Comparison of ENCODE assay signal across 8 mouse cellular contexts in genomic region chr8:71476099-71476940, GRCm38 (mm10). TPM values are rescaled to one million over a fixed set of nuclear protein-coding genes. Genes with fewer than 3 reads are reported as not detected.
DNase-seq lines count a peak whose midpoint lies in the region; ATAC-seq and TF ChIP-seq lines count a peak whose summit lies in the region.

No protein-coding gene starts in this region.

- peak overlapping the region; percentile 80 for H3K9ac ChIP-seq in heart, embryonic 14.5 days (ENCODE audit: low read length)
- H3K9ac ChIP-seq in kidney, postnatal 0 days (ENCODE audit: low read depth, low read length), result peak overlapping the region; percentile 68
- H3K9ac ChIP-seq in liver, embryonic 13.5 days, result peak overlapping the region; percentile 78
- peak overlapping the region; percentile 71 for H3K9ac ChIP-seq in neural tube, embryonic 11.5 days (ENCODE audit: low read length)
- peak overlapping the region; percentile 84 for H3K9ac ChIP-seq in stomach, embryonic 16.5 days (ENCODE audit: low read length)

- peak; percentile 48 for ATAC-seq in erythroid progenitor cell, adult 5-6 weeks (replicated peaks; ENCODE audit: low FRiP score, poor library complexity, severe bottlenecking)
- ATAC-seq in heart, embryonic 14.5 days (ENCODE audit: insufficient number of reproducible peaks, insufficient read depth, low FRiP score, low read depth), result peak; percentile 57
- peak; percentile 50 for ATAC-seq in kidney, postnatal 0 days (replicated peaks; ENCODE audit: low FRiP score, low read depth)
- ATAC-seq in liver, embryonic 13.5 days (ENCODE audit: low read depth), result peak; percentile 76
- peak; percentile 56 for ATAC-seq in neural tube, embryonic 11.5 days (ENCODE audit: insufficient read depth, low FRiP score, low TSS enrichment)
- peak; percentile 82 for ATAC-seq in stomach, embryonic 16.5 days (ENCODE audit: insufficient read depth, low FRiP score)

- no peaks in the 10 kb centered on the region for H3K9me3 ChIP-seq in heart, embryonic 14.5 days (ENCODE audit: control insufficient read depth, low read length)
- no peaks in the 10 kb centered on the region for H3K9me3 ChIP-seq in kidney, postnatal 0 days (replicated peaks; ENCODE audit: low read length)
- no peaks in the 10 kb centered on the region for H3K9me3 ChIP-seq in liver, embryonic 13.5 days (replicated peaks)
- H3K9me3 ChIP-seq in neural tube, embryonic 11.5 days (ENCODE audit: control insufficient read depth, low read length), result no peaks in the 10 kb centered on the region
- H3K9me3 ChIP-seq in stomach, embryonic 16.5 days (replicated peaks; ENCODE audit: control insufficient read depth, low read length), result no peaks in the 10 kb centered on the region

- TF ChIP-seq CTCF in kidney, postnatal 0 days (IDR thresholded peaks at IDR 0.05; ENCODE audit: low read depth), result peak; percentile 36; the same call in 1 of the 2 replicates

- H3K4me1 ChIP-seq in heart, embryonic 14.5 days (ENCODE audit: control insufficient read depth in 2 of 2, insufficient read depth in 2 of 2, low read length in 2 of 2), result peaks cover 3 to 12% of the 10 kb centered on the region in 2 experiments; a peak in 3 of 4 replicates
- no peaks in the 10 kb centered on the region; the same call in 1 of the 2 replicates for H3K4me1 ChIP-seq in kidney, postnatal 0 days (replicated peaks; ENCODE audit: insufficient read depth, low read length)
- H3K4me1 ChIP-seq in liver, embryonic 13.5 days (replicated peaks), result peaks cover 45% of the 10 kb centered on the region
- peaks cover 9% of the 10 kb centered on the region; the same call in 1 of the 2 replicates for H3K4me1 ChIP-seq in neural tube, embryonic 11.5 days (ENCODE audit: control insufficient read depth, insufficient read depth, low read length)
- H3K4me1 ChIP-seq in stomach, embryonic 16.5 days (ENCODE audit: control insufficient read depth, insufficient read depth, low read length), result peaks cover 4% of the 10 kb centered on the region

- H3K27ac ChIP-seq in heart, embryonic 14.5 days (replicated peaks in 1 of 2; ENCODE audit: control insufficient read depth in 1 of 2, insufficient read depth in 1 of 2, low read depth in 2 of 2, low read length in 2 of 2), result peak overlapping the region; percentile 70 to 85
- peak overlapping the region; percentile 79 for H3K27ac ChIP-seq in kidney, postnatal 0 days
- peak overlapping the region; percentile 82 for H3K27ac ChIP-seq in liver, embryonic 13.5 days
- H3K27ac ChIP-seq in neural tube, embryonic 11.5 days (ENCODE audit: low read depth, low read length), result peak overlapping the region; percentile 82
- peak overlapping the region; percentile 77 for H3K27ac ChIP-seq in stomach, embryonic 16.5 days (ENCODE audit: low read length)

- WGBS in heart, embryonic 14.5 days, result under 1% methylated on average over 104 of the region's 121 CpGs
- under 1% methylated on average over 76 of the region's 121 CpGs for WGBS in kidney, postnatal 0 days
- WGBS in liver, embryonic 13.5 days (ENCODE audit: insufficient replicate concordance), result under 1% methylated on average over 120 of the region's 121 CpGs
- WGBS in neural tube, embryonic 11.5 days, result under 1% methylated on average over 71 of the region's 121 CpGs
- under 1% methylated on average over 115 of the region's 121 CpGs for WGBS in stomach, embryonic 16.5 days

- DNase-seq in CD4-positive helper T cell, adult 2 months (ENCODE audit: low read depth, low spot score), result peak; percentile 81
- peak; percentile 92 for DNase-seq in brain, adult 2 months (ENCODE audit: low read depth, low spot score)
- peak; percentile 80 for DNase-seq in kidney, postnatal 0 days (ENCODE audit: low spot score)
- DNase-seq in liver, embryonic 13.5 days, result peak; percentile 69
- peak; percentile 85 for DNase-seq in neural tube, embryonic 11.5 days (ENCODE audit: low spot score)

- H3K36me3 ChIP-seq in heart, embryonic 14.5 days (ENCODE audit: control insufficient read depth, insufficient read depth, low read length), result peaks cover 51% of the 10 kb centered on the region
- H3K36me3 ChIP-seq in kidney, postnatal 0 days (ENCODE audit: insufficient read depth, low read length), result peaks cover 18% of the 10 kb centered on the region
- peaks cover 41% of the 10 kb centered on the region for H3K36me3 ChIP-seq in liver, embryonic 13.5 days
- H3K36me3 ChIP-seq in neural tube, embryonic 11.5 days (ENCODE audit: control insufficient read depth, insufficient read depth, low read length), result peaks cover 13% of the 10 kb centered on the region
- H3K36me3 ChIP-seq in stomach, embryonic 16.5 days (ENCODE audit: control insufficient read depth, insufficient read depth, low read length), result no peaks in the 10 kb centered on the region

- peak overlapping the region; percentile 87 for H3K4me2 ChIP-seq in heart, embryonic 14.5 days (ENCODE audit: low read length)
- H3K4me2 ChIP-seq in kidney, postnatal 0 days (ENCODE audit: low read length), result peak overlapping the region; percentile 90
- peak overlapping the region; percentile 92 for H3K4me2 ChIP-seq in liver, embryonic 13.5 days
- H3K4me2 ChIP-seq in neural tube, embryonic 11.5 days (ENCODE audit: low read depth), result peak overlapping the region; percentile 89
- H3K4me2 ChIP-seq in stomach, embryonic 16.5 days (ENCODE audit: low read depth, low read length), result peak overlapping the region; percentile 83

- peaks cover 17% of the 10 kb centered on the region; the same call in 1 of the 2 replicates for H3K27me3 ChIP-seq in heart, embryonic 14.5 days (ENCODE audit: control insufficient read depth, insufficient read depth, low read length)
- H3K27me3 ChIP-seq in kidney, postnatal 0 days (ENCODE audit: insufficient read depth, low read length), result no peaks in the 10 kb centered on the region
- peaks cover 28% of the 10 kb centered on the region for H3K27me3 ChIP-seq in liver, embryonic 13.5 days
- no peaks in the 10 kb centered on the region for H3K27me3 ChIP-seq in neural tube, embryonic 11.5 days (ENCODE audit: control insufficient read depth, insufficient read depth, low read length)
- H3K27me3 ChIP-seq in stomach, embryonic 16.5 days (ENCODE audit: control insufficient read depth, insufficient read depth, low read length), result no peaks in the 10 kb centered on the region

- peak overlapping the region; percentile 70 to 76 for H3K4me3 ChIP-seq in heart, embryonic 14.5 days (ENCODE audit: control insufficient read depth in 1 of 2, insufficient read depth in 1 of 2, low read depth in 1 of 2, low read length in 2 of 2)
- H3K4me3 ChIP-seq in kidney, postnatal 0 days (replicated peaks; ENCODE audit: low read depth, low read length), result peak overlapping the region; percentile 63
- H3K4me3 ChIP-seq in liver, embryonic 13.5 days (replicated peaks), result peak overlapping the region; percentile 71
- peak overlapping the region; percentile 50 for H3K4me3 ChIP-seq in neural tube, embryonic 11.5 days (ENCODE audit: low read depth, low read length)
- peak overlapping the region; percentile 62 for H3K4me3 ChIP-seq in stomach, embryonic 16.5 days (replicated peaks; ENCODE audit: low read length)

RNA-seq across cellular contexts. Expression of gene Dda1, which starts 7.3 kb away (rescaled TPM):
- total RNA-seq in erythroid progenitor cell, adult 5-6 weeks (2015; ENCODE audit: low replicate concordance), result 23.9 and 35.7 TPM in 2 replicates
- 17.8 and 18.1 TPM in 2 replicates for total RNA-seq in erythroid progenitor cell, adult 5-6 weeks (2017; ENCODE audit: low replicate concordance)
- polyA plus RNA-seq in heart, embryonic 14.5 days (2014; fragmentation: Nextera tagmentation; extraction: Ambion mirVana), result 76.7 and 79.1 TPM in 2 replicates
- polyA plus RNA-seq in kidney, postnatal 0 days (2015; fragmentation: Nextera tagmentation; extraction: Ambion mirVana), result 88.0 and 93.7 TPM in 2 replicates
- 50.9 and 51.6 TPM in 2 replicates for polyA plus RNA-seq in liver, embryonic 13.5 days (2015; fragmentation: Nextera tagmentation; extraction: Ambion mirVana)
- polyA plus RNA-seq in neural tube, embryonic 11.5 days (2014; fragmentation: Nextera tagmentation; extraction: Ambion mirVana), result 162 and 170 TPM in 2 replicates
- 87.1 and 89.1 TPM in 2 replicates for polyA plus RNA-seq in stomach, embryonic 16.5 days (2015; fragmentation: Nextera tagmentation; extraction: Ambion mirVana)

RNA-seq across cellular contexts. Expression of gene Ano8, which starts 9.4 kb away (rescaled TPM):
- not detected in 2 replicates for total RNA-seq in erythroid progenitor cell, adult 5-6 weeks (2015; ENCODE audit: low replicate concordance)
- 0.13 TPM in 1 of 2 replicates, not detected in the other for total RNA-seq in erythroid progenitor cell, adult 5-6 weeks (2017; ENCODE audit: low replicate concordance)
- polyA plus RNA-seq in heart, embryonic 14.5 days (2014; fragmentation: Nextera tagmentation; extraction: Ambion mirVana), result 1.5 and 1.8 TPM in 2 replicates
- polyA plus RNA-seq in kidney, postnatal 0 days (2015; fragmentation: Nextera tagmentation; extraction: Ambion mirVana), result 0.84 and 1.4 TPM in 2 replicates
- 0.12 and 0.14 TPM in 2 replicates for polyA plus RNA-seq in liver, embryonic 13.5 days (2015; fragmentation: Nextera tagmentation; extraction: Ambion mirVana)
- 5.6 and 6.3 TPM in 2 replicates for polyA plus RNA-seq in neural tube, embryonic 11.5 days (2014; fragmentation: Nextera tagmentation; extraction: Ambion mirVana)
- polyA plus RNA-seq in stomach, embryonic 16.5 days (2015; fragmentation: Nextera tagmentation; extraction: Ambion mirVana), result 0.26 and 0.27 TPM in 2 replicates

RNA-seq across cellular contexts. Expression of gene Mrpl34, which starts 11.6 kb away (rescaled TPM):
- 23.1 and 38.2 TPM in 2 replicates for total RNA-seq in erythroid progenitor cell, adult 5-6 weeks (2015; ENCODE audit: low replicate concordance)
- total RNA-seq in erythroid progenitor cell, adult 5-6 weeks (2017; ENCODE audit: low replicate concordance), result 14.1 and 17.5 TPM in 2 replicates
- polyA plus RNA-seq in heart, embryonic 14.5 days (2014; fragmentation: Nextera tagmentation; extraction: Ambion mirVana), result 191 and 193 TPM in 2 replicates
- polyA plus RNA-seq in kidney, postnatal 0 days (2015; fragmentation: Nextera tagmentation; extraction: Ambion mirVana), result 242 and 245 TPM in 2 replicates
- polyA plus RNA-seq in liver, embryonic 13.5 days (2015; fragmentation: Nextera tagmentation; extraction: Ambion mirVana), result 154 and 157 TPM in 2 replicates
- polyA plus RNA-seq in neural tube, embryonic 11.5 days (2014; fragmentation: Nextera tagmentation; extraction: Ambion mirVana), result 196 and 205 TPM in 2 replicates
- polyA plus RNA-seq in stomach, embryonic 16.5 days (2015; fragmentation: Nextera tagmentation; extraction: Ambion mirVana), result 126 and 148 TPM in 2 replicates

RNA-seq across cellular contexts. Expression of gene Gtpbp3, which starts 11.6 kb away (rescaled TPM):
- 2.1 and 4.0 TPM in 2 replicates for total RNA-seq in erythroid progenitor cell, adult 5-6 weeks (2015; ENCODE audit: low replicate concordance)
- total RNA-seq in erythroid progenitor cell, adult 5-6 weeks (2017; ENCODE audit: low replicate concordance), result 0.83 and 4.0 TPM in 2 replicates
- 3.3 and 4.4 TPM in 2 replicates for polyA plus RNA-seq in heart, embryonic 14.5 days (2014; fragmentation: Nextera tagmentation; extraction: Ambion mirVana)
- 14.5 and 14.6 TPM in 2 replicates for polyA plus RNA-seq in kidney, postnatal 0 days (2015; fragmentation: Nextera tagmentation; extraction: Ambion mirVana)
- polyA plus RNA-seq in liver, embryonic 13.5 days (2015; fragmentation: Nextera tagmentation; extraction: Ambion mirVana), result 6.8 and 7.3 TPM in 2 replicates
- 6.0 and 8.4 TPM in 2 replicates for polyA plus RNA-seq in neural tube, embryonic 11.5 days (2014; fragmentation: Nextera tagmentation; extraction: Ambion mirVana)
- polyA plus RNA-seq in stomach, embryonic 16.5 days (2015; fragmentation: Nextera tagmentation; extraction: Ambion mirVana), result 11.0 and 14.8 TPM in 2 replicates

RNA-seq across cellular contexts. Expression of gene Abhd8, which starts 12.9 kb away (rescaled TPM):
- 1.3 and 1.4 TPM in 2 replicates for total RNA-seq in erythroid progenitor cell, adult 5-6 weeks (2015; ENCODE audit: low replicate concordance)
- 3.0 and 4.5 TPM in 2 replicates for total RNA-seq in erythroid progenitor cell, adult 5-6 weeks (2017; ENCODE audit: low replicate concordance)
- polyA plus RNA-seq in heart, embryonic 14.5 days (2014; fragmentation: Nextera tagmentation; extraction: Ambion mirVana), result 20.8 and 29.2 TPM in 2 replicates
- 35.0 and 38.3 TPM in 2 replicates for polyA plus RNA-seq in kidney, postnatal 0 days (2015; fragmentation: Nextera tagmentation; extraction: Ambion mirVana)
- polyA plus RNA-seq in liver, embryonic 13.5 days (2015; fragmentation: Nextera tagmentation; extraction: Ambion mirVana), result 12.3 and 13.2 TPM in 2 replicates
- polyA plus RNA-seq in neural tube, embryonic 11.5 days (2014; fragmentation: Nextera tagmentation; extraction: Ambion mirVana), result 60.7 and 63.4 TPM in 2 replicates
- polyA plus RNA-seq in stomach, embryonic 16.5 days (2015; fragmentation: Nextera tagmentation; extraction: Ambion mirVana), result 23.5 and 27.5 TPM in 2 replicates

Comparison
In these comparisons a context has a peak if more than half of its experiments do, and no peak if none do; other contexts are left out.
1. Peak in every context shown above with its lines: DNase-seq, ATAC-seq, H3K4me3 ChIP-seq and H3K27ac ChIP-seq.